Mouse (Mus musculus): ENCODE results near the gene B4galt5.

DNA sequence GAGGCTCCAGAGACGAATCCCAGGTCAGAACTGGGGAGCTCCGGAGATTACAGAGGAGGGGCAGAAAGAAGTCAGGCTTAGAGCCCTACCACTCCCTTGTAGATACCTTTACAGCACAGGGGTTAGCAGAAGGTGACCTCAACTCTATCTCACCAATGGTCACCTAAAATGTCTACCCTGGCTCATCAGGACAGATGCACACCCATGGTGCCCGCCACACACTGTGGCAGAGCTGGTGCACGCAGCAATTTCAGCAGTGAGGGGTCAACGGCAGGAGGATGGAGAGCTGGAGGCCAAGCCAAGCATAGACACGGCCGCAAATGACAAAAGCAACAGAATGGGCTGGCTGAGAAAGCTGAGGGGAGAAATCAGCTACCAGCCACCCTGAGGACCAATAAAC is 47.4 kb downstream of the B4galt5 start:
- TF ChIP-seq CTCF (IDR thresholded peaks at IDR 0.05; ENCODE audit: low read depth, low read length) (no peak), POLR2A (IDR thresholded peaks at IDR 0.05; ENCODE audit: insufficient read depth, low read length) (no peak), EP300 (IDR thresholded peaks at IDR 0.05; ENCODE audit: insufficient read depth, low read depth, low read length) (no peak)

Data from ES-Bruce4 (cell line).